11 mouse cellular contexts compared by ENCODE assay signal in the genomic region with DNA sequence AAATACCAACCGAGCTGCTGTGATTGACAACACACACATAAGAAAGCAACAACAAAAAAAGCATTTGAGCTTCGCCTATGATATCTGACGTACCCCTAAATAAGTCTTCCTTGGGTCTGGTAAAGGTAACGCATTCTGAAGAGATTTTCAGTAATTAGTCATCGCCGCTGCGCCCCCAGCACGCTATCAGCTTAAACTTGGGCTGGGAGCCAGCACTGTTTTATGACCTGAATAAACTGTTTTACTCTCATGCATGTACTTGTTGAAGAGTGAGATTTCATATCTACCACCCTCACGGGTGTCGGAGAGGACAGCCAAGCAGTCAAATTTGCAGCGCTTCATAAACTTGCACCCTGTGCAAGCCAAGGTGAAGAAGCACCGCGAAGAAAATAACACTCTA. TPM values are rescaled to one million over a fixed set of nuclear protein-coding genes. Genes with fewer than 3 reads are reported as not detected.
DNase-seq lines count a peak whose midpoint lies in the region; ATAC-seq and TF ChIP-seq lines count a peak whose summit lies in the region.
"Had no signal": no experiment of that assay in that cellular context is flagged by ENCODE, and none has a peak within 500 bp of the region (broad histone marks: within the 10 kb centered on the region; RNA-seq: fewer than 3 reads in every experiment).

No protein-coding gene starts in this region.

- peak overlapping the region; percentile 42 for H3K4me2 ChIP-seq in heart, embryonic 14.5 days (ENCODE audit: low read length)
- H3K4me2 ChIP-seq in neural tube, embryonic 15.5 days: peak overlapping the region; percentile 25; the same call in 1 of the 2 replicates
- H3K4me2 ChIP-seq in intestine, postnatal 0 days (replicated peaks; ENCODE audit: low read depth): peak overlapping the region; percentile 44
- H3K4me2 ChIP-seq: forebrain, embryonic 12.5 days had no signal

- TF ChIP-seq CTCF in intestine, postnatal 0 days (IDR thresholded peaks at IDR 0.05; ENCODE audit: low read depth): no peak

- no peak for DNase-seq in heart, adult 18-20 months
- no peak for DNase-seq in neural tube, embryonic 10.5 days (ENCODE audit: extremely low spot score, low spot score)
- peak; percentile 64 for DNase-seq in urinary bladder, postnatal 25 days (ENCODE audit: low spot score)
- DNase-seq in layer of hippocampus, adult 9-10 months (ENCODE audit: low spot score): no peak
- DNase-seq: gastrocnemius, postnatal 14 days; thymus, adult 18-20 months had no signal

- H3K9ac ChIP-seq in heart, embryonic 14.5 days (ENCODE audit: low read length): peak overlapping the region; percentile 2; the same call in 1 of the 2 replicates
- no peak overlapping the region for H3K9ac ChIP-seq in neural tube, embryonic 15.5 days (replicated peaks)
- H3K9ac ChIP-seq in intestine, postnatal 0 days (ENCODE audit: low read depth, low read length): no peak overlapping the region
- H3K9ac ChIP-seq: forebrain, embryonic 12.5 days had no signal

- H3K27ac ChIP-seq in heart, embryonic 14.5 days (replicated peaks in 1 of 2; ENCODE audit: control insufficient read depth in 1 of 2, insufficient read depth in 1 of 2, low read depth in 2 of 2, low read length in 2 of 2): peak overlapping the region; percentile 70 to 78
- H3K27ac ChIP-seq in neural tube, embryonic 15.5 days (replicated peaks): 0 out of 2 replicates have a peak overlapping the region, but pooled peaks have one; percentile 15
- H3K27ac ChIP-seq in intestine, postnatal 0 days (ENCODE audit: low read depth, low read length): no peak overlapping the region
- H3K27ac ChIP-seq: forebrain, embryonic 12.5 days had no signal

- H3K4me1 ChIP-seq in heart, embryonic 14.5 days (ENCODE audit: control insufficient read depth in 2 of 2, insufficient read depth in 2 of 2, low read length in 2 of 2): peaks cover 39 to 82% of the 10 kb centered on the region in 2 experiments
- H3K4me1 ChIP-seq in neural tube, embryonic 15.5 days: peaks cover 21% of the 10 kb centered on the region
- peaks cover 3% of the 10 kb centered on the region; the same call in 1 of the 2 replicates for H3K4me1 ChIP-seq in intestine, postnatal 0 days (replicated peaks; ENCODE audit: control insufficient read depth, insufficient read depth, low read length)

- no peaks in the 10 kb centered on the region for H3K27me3 ChIP-seq in heart, embryonic 14.5 days (ENCODE audit: control insufficient read depth, insufficient read depth, low read length)
- H3K27me3 ChIP-seq in neural tube, embryonic 15.5 days (replicated peaks): no peaks in the 10 kb centered on the region
- H3K27me3 ChIP-seq in intestine, postnatal 0 days (replicated peaks; ENCODE audit: control insufficient read depth, insufficient read depth, low read length): no peaks in the 10 kb centered on the region
- H3K27me3 ChIP-seq: forebrain, embryonic 12.5 days; megakaryocyte, embryonic 14.5 days had no signal

- ATAC-seq in heart, embryonic 14.5 days (ENCODE audit: insufficient number of reproducible peaks, insufficient read depth, low FRiP score, low read depth): no peak
- ATAC-seq in neural tube, embryonic 15.5 days (ENCODE audit: low FRiP score): no peak
- peak; percentile 29; the same call in 1 of the 2 replicates for ATAC-seq in intestine, postnatal 0 days

- peaks cover 7% of the 10 kb centered on the region for H3K36me3 ChIP-seq in heart, embryonic 14.5 days (ENCODE audit: control insufficient read depth, insufficient read depth, low read length)
- no peaks in the 10 kb centered on the region for H3K36me3 ChIP-seq in neural tube, embryonic 15.5 days
- no peaks in the 10 kb centered on the region for H3K36me3 ChIP-seq in intestine, postnatal 0 days (ENCODE audit: control insufficient read depth, insufficient read depth)
- H3K36me3 ChIP-seq: forebrain, embryonic 12.5 days had no signal

- WGBS in heart, embryonic 14.5 days: 19% methylated on average over 13 of the region's 13 CpGs
- WGBS in neural tube, embryonic 15.5 days: 53% methylated on average over 13 of the region's 13 CpGs
- 37% methylated on average over 13 of the region's 13 CpGs for WGBS in intestine, postnatal 0 days

- no peaks in the 10 kb centered on the region for H3K9me3 ChIP-seq in heart, embryonic 14.5 days (ENCODE audit: control insufficient read depth, low read length)
- no peaks in the 10 kb centered on the region for H3K9me3 ChIP-seq in neural tube, embryonic 15.5 days (replicated peaks)
- H3K9me3 ChIP-seq in intestine, postnatal 0 days (ENCODE audit: control insufficient read depth): no peaks in the 10 kb centered on the region
- H3K9me3 ChIP-seq: forebrain, embryonic 12.5 days; megakaryocyte, embryonic 14.5 days had no signal

- H3K4me3 ChIP-seq in heart, embryonic 14.5 days (ENCODE audit: control insufficient read depth in 1 of 2, insufficient read depth in 1 of 2, low read depth in 1 of 2, low read length in 2 of 2): no peak overlapping the region; a peak in 1 of 4 replicates
- no peak overlapping the region for H3K4me3 ChIP-seq in neural tube, embryonic 15.5 days (replicated peaks)
- H3K4me3 ChIP-seq in intestine, postnatal 0 days (ENCODE audit: low read depth, low read length): no peak overlapping the region
- H3K4me3 ChIP-seq: forebrain, embryonic 12.5 days; megakaryocyte, embryonic 14.5 days had no signal

RNA-seq across cellular contexts. Expression of a gene that starts 26.7 kb away (rescaled TPM):
- polyA plus RNA-seq in heart, embryonic 14.5 days (2014; fragmentation: Nextera tagmentation; extraction: Ambion mirVana): 44.4 and 47.6 TPM in 2 replicates
- total RNA-seq in heart, adult 18-20 months (2021): 10 to 100 TPM; 30.2 to 35.5 TPM
- polyA plus RNA-seq in neural tube, embryonic 15.5 days (2015; fragmentation: Nextera tagmentation; extraction: Ambion mirVana): 9.6 and 11.4 TPM in 2 replicates
- polyA plus RNA-seq in intestine, postnatal 0 days (2015; fragmentation: Nextera tagmentation; extraction: Ambion mirVana): 8.9 and 9.1 TPM in 2 replicates
